ENCODE assay signal across 8 mouse cellular contexts in genomic region chr12:110445775-110446174, GRCm38 (mm10). TPM values are rescaled to one million over a fixed set of nuclear protein-coding genes. Genes with fewer than 3 reads are reported as not detected.
A peak's percentile ranks its signal among the peaks of the same experiment; 100 is the strongest.
DNase-seq lines count a peak whose midpoint lies in the region; ATAC-seq and TF ChIP-seq lines count a peak whose summit lies in the region.

No protein-coding gene starts in this region.

- no peaks in the 10 kb centered on the region; the same call in 1 of the 2 replicates for H3K27me3 ChIP-seq in kidney, embryonic 16.5 days (ENCODE audit: insufficient read depth, low read length)
- no peaks in the 10 kb centered on the region; the same call in 1 of the 2 replicates for H3K27me3 ChIP-seq in hindbrain, embryonic 16.5 days (replicated peaks; ENCODE audit: control insufficient read depth, insufficient read depth, low read length)
- H3K27me3 ChIP-seq in midbrain, postnatal 0 days (ENCODE audit: insufficient read depth, low read length): no peaks in the 10 kb centered on the region

- intact Hi-C loops in left cerebral cortex, postnatal 4 days (cut with DNase I): no loop called here

- H3K4me2 ChIP-seq in kidney, embryonic 16.5 days (replicated peaks; ENCODE audit: low read depth, low read length): peak overlapping the region; percentile 66
- H3K4me2 ChIP-seq in hindbrain, embryonic 16.5 days (ENCODE audit: low read length): peak overlapping the region; percentile 73
- H3K4me2 ChIP-seq in midbrain, postnatal 0 days (ENCODE audit: low read depth, low read length, poor library complexity, severe bottlenecking): peak overlapping the region; percentile 77

- H3K9ac ChIP-seq in kidney, embryonic 16.5 days (replicated peaks; ENCODE audit: low read length): peak overlapping the region; percentile 58
- peak overlapping the region; percentile 79 for H3K9ac ChIP-seq in hindbrain, embryonic 16.5 days (ENCODE audit: low read depth, low read length)
- peak overlapping the region; percentile 81; the same call in 1 of the 2 replicates for H3K9ac ChIP-seq in midbrain, postnatal 0 days (replicated peaks; ENCODE audit: low read length, poor library complexity, severe bottlenecking)

- H3K9me3 ChIP-seq in kidney, embryonic 16.5 days (ENCODE audit: low read length): no peaks in the 10 kb centered on the region; the same call in 1 of the 2 replicates
- H3K9me3 ChIP-seq in hindbrain, embryonic 16.5 days (ENCODE audit: control insufficient read depth, low read length): no peaks in the 10 kb centered on the region
- H3K9me3 ChIP-seq in midbrain, postnatal 0 days (ENCODE audit: low read length): no peaks in the 10 kb centered on the region

- TF ChIP-seq POLR2A in cortical plate, adult 2 months (IDR thresholded peaks at IDR 0.05; ENCODE audit: extremely low read depth, insufficient read depth, low read length): no peak

- WGBS in kidney, embryonic 16.5 days: 12% methylated on average over 7 of the region's 7 CpGs
- 44% methylated on average over 7 of the region's 7 CpGs for WGBS in hindbrain, embryonic 16.5 days
- 43% methylated on average over 7 of the region's 7 CpGs for WGBS in midbrain, postnatal 0 days

- no peak for ATAC-seq in kidney, embryonic 16.5 days (ENCODE audit: low FRiP score, low TSS enrichment)
- ATAC-seq in hindbrain, embryonic 16.5 days: no peak
- ATAC-seq in midbrain, postnatal 0 days (ENCODE audit: low FRiP score): no peak

- peak overlapping the region; percentile 93 for H3K4me3 ChIP-seq in kidney, embryonic 16.5 days (ENCODE audit: low read length)
- peak overlapping the region; percentile 83; the same call in 1 of the 2 replicates for H3K4me3 ChIP-seq in cortical plate, adult 2 months (ENCODE audit: insufficient read depth, low read length)
- peak overlapping the region; percentile 89 for H3K4me3 ChIP-seq in hindbrain, embryonic 16.5 days (ENCODE audit: low read length)
- peak overlapping the region; percentile 79 for H3K4me3 ChIP-seq in midbrain, postnatal 0 days (ENCODE audit: low read depth, low read length)

- peak overlapping the region; percentile 74 for H3K27ac ChIP-seq in kidney, embryonic 16.5 days (ENCODE audit: low read length)
- no peak overlapping the region for H3K27ac ChIP-seq in cortical plate, adult 2 months (ENCODE audit: insufficient read depth, low read length)
- no peak overlapping the region; the same call in 1 of the 2 replicates for H3K27ac ChIP-seq in hindbrain, embryonic 16.5 days (ENCODE audit: low read depth, low read length)
- peak overlapping the region; percentile 92 for H3K27ac ChIP-seq in midbrain, postnatal 0 days (ENCODE audit: low read depth, low read length)

- peaks cover 4% of the 10 kb centered on the region; the same call in 1 of the 2 replicates for H3K4me1 ChIP-seq in kidney, embryonic 16.5 days (ENCODE audit: insufficient read depth, low read length)
- no peaks in the 10 kb centered on the region for H3K4me1 ChIP-seq in cortical plate, adult 2 months (ENCODE audit: control insufficient read depth, insufficient read depth, low read length)
- H3K4me1 ChIP-seq in hindbrain, embryonic 16.5 days (ENCODE audit: control insufficient read depth, insufficient read depth, low read depth, low read length): peaks cover 8% of the 10 kb centered on the region
- H3K4me1 ChIP-seq in midbrain, postnatal 0 days (ENCODE audit: insufficient read depth, low read length): no peaks in the 10 kb centered on the region

- TF ChIP-seq CTCF in cortical plate, adult 2 months (IDR thresholded peaks at IDR 0.05; ENCODE audit: extremely low read depth, insufficient read depth, low read length): no peak
- TF ChIP-seq CTCF in midbrain, postnatal 0 days (IDR thresholded peaks at IDR 0.05): no peak

- no peak for DNase-seq in kidney, postnatal 10 days
- no peak for DNase-seq in midbrain, postnatal 0 days (ENCODE audit: low spot score)
- DNase-seq in adrenal gland, adult 8-10 months: no peak
- no peak for DNase-seq in left cerebral cortex, postnatal 4 days
- DNase-seq in thymus, adult 18-20 months: no peak

- H3K36me3 ChIP-seq in kidney, embryonic 16.5 days (ENCODE audit: insufficient read depth, low read length): no peaks in the 10 kb centered on the region
- peaks cover 3% of the 10 kb centered on the region; the same call in 1 of the 2 replicates for H3K36me3 ChIP-seq in hindbrain, embryonic 16.5 days (ENCODE audit: control insufficient read depth, insufficient read depth, low read length)
- no peaks in the 10 kb centered on the region for H3K36me3 ChIP-seq in midbrain, postnatal 0 days (ENCODE audit: insufficient read depth, low read length)

RNA-seq across cellular contexts. Expression of gene Ppp2r5c, which starts 1.1 kb away (rescaled TPM):
- 140 and 145 TPM in 2 replicates for polyA plus RNA-seq in kidney, embryonic 16.5 days (2015; fragmentation: Nextera tagmentation; extraction: Ambion mirVana)
- polyA plus RNA-seq in cortical plate, adult 2 months (2012; rRNA removed): 193 and 198 TPM in 2 replicates
- 135 and 136 TPM in 2 replicates for polyA plus RNA-seq in hindbrain, embryonic 16.5 days (2015; fragmentation: Nextera tagmentation; extraction: Ambion mirVana)
- 173 and 183 TPM in 2 replicates for total RNA-seq in midbrain, postnatal 0 days (2014; rRNA removed)
- polyA plus RNA-seq in midbrain, postnatal 0 days (2015; fragmentation: Nextera tagmentation; extraction: Ambion mirVana): 176 and 178 TPM in 2 replicates
- total RNA-seq in adrenal gland, adult 8-10 months (2022): 100 to 1,000 TPM; 106 to 141 (median 127) TPM
- 100 to 1,000 TPM; 201 to 210 TPM for total RNA-seq in left cerebral cortex, postnatal 4 days (2021)

Comparison
In these comparisons a context has a peak if more than half of its experiments do, and no peak if none do; other contexts are left out.
1. H3K27ac ChIP-seq: peak in kidney, embryonic 16.5 days (single experiment) and midbrain, postnatal 0 days (single experiment); none in cortical plate, adult 2 months (single experiment) and hindbrain, embryonic 16.5 days (single experiment).
2. Peak in every context shown above with its lines, with median percentiles within 50 percentile points of each other: H3K4me2 ChIP-seq, H3K4me3 ChIP-seq and H3K9ac ChIP-seq.